Mouse (Mus musculus): ENCODE results near the gene Mvb12b. TPM values are rescaled to one million over a fixed set of nuclear protein-coding genes. Genes with fewer than 3 reads are reported as not detected.

The Mvb12b gene
- total and polyA plus RNA-seq, 3 experiments, result 7.2 to 51.4 (median 46.2) TPM

GRCm38 (mm10) chr2:33809081-33809480, 78.7 kb downstream of the Mvb12b start:
- DNase-seq (ENCODE audit: low spot score), result no peak
- Histone ChIP-seq H3K36me3 (replicated peaks) (peaks cover 92% of the 10 kb centered on the region), H3K9me3 (replicated peaks) (no peaks in the 10 kb centered on the region), H3K4me3 (ENCODE audit: low read depth, low read length) (no peak overlapping the region), H3K27me3 (ENCODE audit: insufficient read depth, low read length) (no peaks in the 10 kb centered on the region), H3K4me1 (ENCODE audit: insufficient read depth, low read depth, low read length) (no peaks in the 10 kb centered on the region)
- no peak for ATAC-seq (ENCODE audit: extremely low read depth, insufficient number of reproducible peaks, low FRiP score, poor library complexity, severe bottlenecking)
- TF ChIP-seq GATA1 (IDR thresholded peaks at IDR 0.05; ENCODE audit: borderline replicate concordance, low read length), result no peak
- TF ChIP-seq POLR2AphosphoS5 (IDR thresholded peaks at IDR 0.05; ENCODE audit: insufficient replicate concordance, low read depth, low read length), result no peak
- TF ChIP-seq TAL1 (conservative IDR thresholded peaks at IDR 0.05; ENCODE audit: low read depth, low read length), result no peak
- no peak for TF ChIP-seq GATA2 (IDR thresholded peaks at IDR 0.05; ENCODE audit: borderline replicate concordance, low read depth, low read length)
- no peak for TF ChIP-seq CTCF (IDR thresholded peaks at IDR 0.05; ENCODE audit: low read depth, low read length)

DNA sequence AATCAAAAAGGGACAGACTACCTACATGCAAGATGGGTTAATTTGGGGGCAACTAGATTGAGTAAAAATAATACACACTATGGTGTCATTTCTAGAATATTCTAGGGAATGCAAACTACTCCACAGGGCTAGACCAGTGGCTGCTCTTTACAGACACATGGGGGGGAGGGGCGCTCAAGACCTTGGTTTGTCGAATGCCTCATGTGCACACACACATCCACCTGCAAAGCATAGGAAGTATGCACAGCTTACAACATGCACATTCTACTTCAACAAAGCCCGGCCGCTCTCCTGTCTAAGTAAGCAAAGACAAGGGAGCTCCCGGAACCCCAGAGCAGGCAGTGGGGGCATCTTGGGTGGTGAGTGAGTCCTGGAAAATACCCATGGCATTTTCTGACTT, 79.7 kb downstream of the Mvb12b start:
- DNase-seq (ENCODE audit: low spot score), result no peak
- H3K27me3 ChIP-seq (ENCODE audit: insufficient read depth, low read length), result no peaks in the 10 kb centered on the region
- H3K36me3 ChIP-seq (replicated peaks), result peaks cover 94% of the 10 kb centered on the region
- no peak for ATAC-seq (ENCODE audit: extremely low read depth, insufficient number of reproducible peaks, low FRiP score, poor library complexity, severe bottlenecking)
- no peaks in the 10 kb centered on the region for H3K4me1 ChIP-seq (ENCODE audit: insufficient read depth, low read depth, low read length)
- no peak for TF ChIP-seq CTCF (IDR thresholded peaks at IDR 0.05; ENCODE audit: low read depth, low read length)
- no peak for TF ChIP-seq POLR2AphosphoS5 (IDR thresholded peaks at IDR 0.05; ENCODE audit: insufficient replicate concordance, low read depth, low read length)
- no peak for TF ChIP-seq TAL1 (conservative IDR thresholded peaks at IDR 0.05; ENCODE audit: low read depth, low read length)
- TF ChIP-seq GATA2 (IDR thresholded peaks at IDR 0.05; ENCODE audit: borderline replicate concordance, low read depth, low read length), result no peak
- no peak for TF ChIP-seq GATA1 (IDR thresholded peaks at IDR 0.05; ENCODE audit: borderline replicate concordance, low read length)
- H3K9me3 ChIP-seq (replicated peaks), result no peaks in the 10 kb centered on the region
- H3K4me3 ChIP-seq (ENCODE audit: low read depth, low read length), result no peak overlapping the region

DNA sequence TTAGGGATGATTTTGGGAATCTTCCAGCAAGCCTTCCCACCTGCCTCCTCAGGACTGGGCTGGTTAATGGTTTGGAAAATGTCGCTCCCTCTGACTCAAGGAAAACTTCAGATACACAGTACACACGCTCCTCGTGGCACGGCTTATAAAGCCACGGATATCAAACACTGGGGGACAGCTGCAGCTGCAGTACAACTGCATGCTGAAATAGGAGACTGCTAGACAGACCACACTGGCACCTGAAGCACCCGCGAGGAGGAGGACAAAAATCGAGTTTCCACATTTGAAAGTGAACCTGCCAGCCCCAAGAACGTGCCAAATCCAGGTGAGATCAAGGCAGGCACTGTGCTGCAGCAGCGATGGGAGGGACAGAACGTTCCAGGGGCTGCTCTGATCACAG, 82.1 kb downstream of the Mvb12b start:
- no peak for ATAC-seq (ENCODE audit: extremely low read depth, insufficient number of reproducible peaks, low FRiP score, poor library complexity, severe bottlenecking)
- Histone ChIP-seq H3K9me3 (replicated peaks) (no peaks in the 10 kb centered on the region), H3K4me3 (ENCODE audit: low read depth, low read length) (no peak overlapping the region), H3K36me3 (replicated peaks) (peaks cover 96% of the 10 kb centered on the region), H3K27me3 (ENCODE audit: insufficient read depth, low read length) (no peaks in the 10 kb centered on the region), H3K4me1 (ENCODE audit: insufficient read depth, low read depth, low read length) (no peaks in the 10 kb centered on the region)
- TF ChIP-seq CTCF (IDR thresholded peaks at IDR 0.05; ENCODE audit: low read depth, low read length) (no peak), GATA2 (IDR thresholded peaks at IDR 0.05; ENCODE audit: borderline replicate concordance, low read depth, low read length) (no peak), GATA1 (IDR thresholded peaks at IDR 0.05; ENCODE audit: borderline replicate concordance, low read length) (no peak), POLR2AphosphoS5 (IDR thresholded peaks at IDR 0.05; ENCODE audit: insufficient replicate concordance, low read depth, low read length) (no peak), TAL1 (conservative IDR thresholded peaks at IDR 0.05; ENCODE audit: low read depth, low read length) (no peak)
- no peak for DNase-seq (ENCODE audit: low spot score)

DNA sequence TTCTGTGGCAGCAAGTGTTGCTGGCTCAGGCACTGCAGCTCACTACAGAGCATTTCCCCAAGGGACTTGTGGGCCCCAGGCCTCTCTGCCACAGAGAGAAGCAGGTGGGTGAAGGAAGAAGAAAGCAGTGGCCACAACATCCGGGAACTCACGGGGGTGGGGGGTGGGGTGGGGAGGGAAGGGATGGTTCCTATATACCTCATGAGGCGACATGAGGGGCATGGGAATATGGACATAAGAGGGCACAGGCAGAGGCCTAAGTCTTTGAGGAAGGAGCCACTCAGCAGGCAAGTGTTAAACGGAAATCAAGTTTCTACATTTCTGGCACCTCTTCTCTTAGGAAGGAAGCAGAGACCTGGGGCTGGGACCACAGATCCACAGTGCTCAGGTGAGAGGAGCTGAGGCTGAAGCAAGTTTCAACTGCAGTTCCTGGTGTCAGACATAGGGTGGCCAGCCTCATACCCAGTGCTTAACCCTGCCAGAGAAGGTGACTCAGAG, 84.0 kb downstream of the Mvb12b start:
- ATAC-seq (ENCODE audit: extremely low read depth, insufficient number of reproducible peaks, low FRiP score, poor library complexity, severe bottlenecking) (no peak), DNase-seq (ENCODE audit: low spot score) (no peak)
- TF ChIP-seq POLR2AphosphoS5 (IDR thresholded peaks at IDR 0.05; ENCODE audit: insufficient replicate concordance, low read depth, low read length) (no peak), GATA1 (IDR thresholded peaks at IDR 0.05; ENCODE audit: borderline replicate concordance, low read length) (no peak), CTCF (IDR thresholded peaks at IDR 0.05; ENCODE audit: low read depth, low read length) (no peak), TAL1 (conservative IDR thresholded peaks at IDR 0.05; ENCODE audit: low read depth, low read length) (no peak), GATA2 (IDR thresholded peaks at IDR 0.05; ENCODE audit: borderline replicate concordance, low read depth, low read length) (no peak)
- Histone ChIP-seq H3K4me1 (ENCODE audit: insufficient read depth, low read depth, low read length) (no peaks in the 10 kb centered on the region), H3K9me3 (replicated peaks) (no peaks in the 10 kb centered on the region), H3K4me3 (ENCODE audit: low read depth, low read length) (no peak overlapping the region), H3K27me3 (ENCODE audit: insufficient read depth, low read length) (no peaks in the 10 kb centered on the region), H3K36me3 (replicated peaks) (peaks cover 89% of the 10 kb centered on the region)

DNA sequence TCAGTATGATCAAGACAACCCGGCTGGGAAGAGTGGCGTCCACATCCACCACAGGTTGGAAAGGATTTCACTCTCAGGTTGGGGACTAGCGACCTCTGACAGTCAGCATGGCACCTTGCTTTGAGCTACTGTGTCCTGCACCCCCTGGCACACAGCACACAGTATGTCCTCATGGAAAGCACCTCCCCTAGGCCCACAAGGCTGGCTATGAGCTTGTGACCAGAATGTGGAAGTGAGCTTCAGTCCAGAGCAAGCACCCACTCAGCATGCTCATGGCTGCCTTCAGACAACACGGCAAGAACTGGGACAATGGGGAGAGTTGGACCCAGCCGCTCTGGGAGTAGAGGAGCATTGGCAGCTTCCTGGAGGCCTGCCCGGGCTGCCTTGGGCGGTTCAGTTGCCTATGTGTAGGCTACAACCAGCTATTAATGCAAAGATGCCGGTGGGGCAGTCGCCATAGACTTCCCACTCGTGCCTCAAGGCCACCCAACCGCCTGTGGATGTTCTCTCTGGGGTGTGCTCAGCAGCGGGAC, 84.6 kb downstream of the Mvb12b start:
- peaks cover 89% of the 10 kb centered on the region for H3K36me3 ChIP-seq (replicated peaks)
- no peak for TF ChIP-seq TAL1 (conservative IDR thresholded peaks at IDR 0.05; ENCODE audit: low read depth, low read length)
- no peak for TF ChIP-seq GATA1 (IDR thresholded peaks at IDR 0.05; ENCODE audit: borderline replicate concordance, low read length)
- no peak for TF ChIP-seq POLR2AphosphoS5 (IDR thresholded peaks at IDR 0.05; ENCODE audit: insufficient replicate concordance, low read depth, low read length)
- no peak for TF ChIP-seq CTCF (IDR thresholded peaks at IDR 0.05; ENCODE audit: low read depth, low read length)
- no peak for TF ChIP-seq GATA2 (IDR thresholded peaks at IDR 0.05; ENCODE audit: borderline replicate concordance, low read depth, low read length)

GRCm38 (mm10) chr2:33801760-33802159, 86.0 kb downstream of the Mvb12b start:
- Histone ChIP-seq H3K4me3 (ENCODE audit: low read depth, low read length) (no peak overlapping the region), H3K27me3 (ENCODE audit: insufficient read depth, low read length) (no peaks in the 10 kb centered on the region), H3K4me1 (ENCODE audit: insufficient read depth, low read depth, low read length) (no peaks in the 10 kb centered on the region), H3K36me3 (replicated peaks) (peaks cover 87% of the 10 kb centered on the region), H3K9me3 (replicated peaks) (no peaks in the 10 kb centered on the region)
- DNase-seq (ENCODE audit: low spot score) (no peak), ATAC-seq (ENCODE audit: extremely low read depth, insufficient number of reproducible peaks, low FRiP score, poor library complexity, severe bottlenecking) (no peak)
- TF ChIP-seq POLR2AphosphoS5 (IDR thresholded peaks at IDR 0.05; ENCODE audit: insufficient replicate concordance, low read depth, low read length) (no peak), GATA1 (IDR thresholded peaks at IDR 0.05; ENCODE audit: borderline replicate concordance, low read length) (no peak), TAL1 (conservative IDR thresholded peaks at IDR 0.05; ENCODE audit: low read depth, low read length) (no peak), CTCF (IDR thresholded peaks at IDR 0.05; ENCODE audit: low read depth, low read length) (no peak), GATA2 (IDR thresholded peaks at IDR 0.05; ENCODE audit: borderline replicate concordance, low read depth, low read length) (no peak)

More for the DNA sequence above, 84.6 kb downstream of the Mvb12b start:
- Histone ChIP-seq H3K4me3 (ENCODE audit: low read depth, low read length) (no peak overlapping the region), H3K4me1 (ENCODE audit: insufficient read depth, low read depth, low read length) (no peaks in the 10 kb centered on the region), H3K27me3 (ENCODE audit: insufficient read depth, low read length) (no peaks in the 10 kb centered on the region), H3K9me3 (replicated peaks) (no peaks in the 10 kb centered on the region)
- no peak for DNase-seq (ENCODE audit: low spot score)
- ATAC-seq (ENCODE audit: extremely low read depth, insufficient number of reproducible peaks, low FRiP score, poor library complexity, severe bottlenecking), result no peak
